Mouse (Mus musculus) kidney, embryonic 15.5 days (tissue): ENCODE results near the gene Rbck1. TPM values are rescaled to one million over a fixed set of nuclear protein-coding genes. Genes with fewer than 3 reads are reported as not detected.
"Not testable (repeated sequence)": the region's sequence is repeated elsewhere in the genome, so short reads cannot be mapped to it uniquely, and the experiment has no call there.

ENCODE experiments used
- ATAC-seq: fragments of 200-750 bp; cut with Nextera tagmentation; replicated peaks from 2 replicates; pipeline ENCODE4 v1.8.0; 2017; ENCODE audit warnings: moderate TSS enrichment; ENCODE audit not compliant: low FRiP score
- H3K27ac ChIP-seq: fragments of 300-500 bp; sonication (generic); 2 replicates; pipeline ENCODE4 v1.5.1; 2015; ENCODE audit warnings: mild to moderate bottlenecking, inconsistent platforms
- H3K27me3 ChIP-seq: fragments of 300-500 bp; sonication (generic); 2 replicates; pipeline ENCODE4 v1.6.1; 2015; ENCODE audit warnings: inconsistent platforms
- H3K36me3 ChIP-seq: fragments of 300-500 bp; sonication (generic); 2 replicates; pipeline ENCODE4 v1.6.1; 2015; ENCODE audit warnings: inconsistent platforms
- H3K4me1 ChIP-seq: fragments of 300-500 bp; sonication (generic); 2 replicates; pipeline ENCODE4 v1.6.1; 2015; ENCODE audit warnings: inconsistent platforms
- H3K4me2 ChIP-seq: fragments of 300-500 bp; sonication (generic); 2 replicates; pipeline ENCODE4 v1.6.1; 2015; ENCODE audit warnings: moderate library complexity, mild to moderate bottlenecking, inconsistent platforms
- H3K4me3 ChIP-seq: fragments of 300-500 bp; sonication (generic); replicated peaks from 2 replicates; pipeline ENCODE4 v1.5.1; 2015; ENCODE audit warnings: mild to moderate bottlenecking, inconsistent platforms
- H3K9ac ChIP-seq: fragments of 300-500 bp; sonication (generic); 2 replicates; pipeline ENCODE4 v1.6.1; 2015; ENCODE audit warnings: mild to moderate bottlenecking, inconsistent platforms
- H3K9me3 ChIP-seq: fragments of 300-500 bp; sonication (generic); replicated peaks from 2 replicates; pipeline ENCODE4 v1.6.1; 2016; ENCODE audit warnings: inconsistent platforms
- WGBS: fragments of 180-500 bp; shearing (Covaris S2); methylation state at CpG from one replicate; pipeline ENCODE4 v1.1.7; 2015; ENCODE audit warnings: mixed read lengths; 5-methylcytosine and 5-hydroxymethylcytosine counted together
- polyA plus RNA-seq: library from polyadenylated mRNA; unstranded; fragments of >200 nt; fragmentation: Nextera tagmentation; extraction: Ambion mirVana; gene quantifications from 2 replicates; pipeline ENCODE4 v1.2.1, GENCODE M21; 2015

The Rbck1 gene
- polyA plus RNA-seq, 1 experiment from 2014 or later = 88.7 TPM

GRCm38 (mm10) chr2:152292475-152292874 lies 40.0 kb downstream of the Rbck1 start:
- WGBS = 64% methylated on average over 2 of the region's 2 CpGs
- Histone ChIP-seq H3K4me3 (no peak overlapping the region), H3K27me3 (no peaks in the 10 kb centered on the region), H3K27ac (no peak overlapping the region), H3K4me2 (no peak overlapping the region), H3K36me3 (0 out of 2 replicates have a peak, but pooled peaks cover 8% of the 10 kb centered on the region), H3K4me1 (peaks cover 19% of the 10 kb centered on the region), H3K9me3 (no peaks in the 10 kb centered on the region), H3K9ac (no peak overlapping the region)
- ATAC-seq = no peak

- ATAC-seq, H3K4me2 ChIP-seq, H3K4me1 ChIP-seq, H3K4me3 ChIP-seq, H3K27me3 ChIP-seq, H3K9ac ChIP-seq, H3K9me3 ChIP-seq, H3K27ac ChIP-seq: not testable (repeated sequence)
- peaks cover 28% of the 10 kb centered on the region for H3K36me3 ChIP-seq
- 84% methylated on average over 2 of the region's 2 CpGs for WGBS
These were observed 42.8 kb downstream of the Rbck1 start for GRCm38 (mm10) chr2:152289623-152290022.

GRCm38 (mm10) chr2:152288046-152288445 lies 44.4 kb downstream of the Rbck1 start:
- H3K27me3 ChIP-seq = no peaks in the 10 kb centered on the region
- WGBS = 75% methylated on average over 8 of the region's 8 CpGs
- no peaks in the 10 kb centered on the region for H3K9me3 ChIP-seq
- H3K36me3 ChIP-seq = peaks cover 43% of the 10 kb centered on the region
- H3K4me1 ChIP-seq = 0 out of 2 replicates have a peak, but pooled peaks cover under 1% of the 10 kb centered on the region
- no peak overlapping the region for H3K4me3 ChIP-seq
- no peak overlapping the region for H3K4me2 ChIP-seq
- no peak overlapping the region for H3K9ac ChIP-seq
- ATAC-seq = no peak
- H3K27ac ChIP-seq = no peak overlapping the region

GRCm38 (mm10) chr2:152287560-152287959 lies 44.9 kb downstream of the Rbck1 start:
- H3K4me2 ChIP-seq = no peak overlapping the region
- H3K4me1 ChIP-seq = no peaks in the 10 kb centered on the region
- ATAC-seq = no peak
- H3K9me3 ChIP-seq = no peaks in the 10 kb centered on the region
- no peak overlapping the region for H3K4me3 ChIP-seq
- no peaks in the 10 kb centered on the region for H3K27me3 ChIP-seq
- 95% methylated on average over 5 of the region's 5 CpGs for WGBS
- H3K36me3 ChIP-seq = peaks cover 48% of the 10 kb centered on the region
- H3K27ac ChIP-seq = no peak overlapping the region
- H3K9ac ChIP-seq = no peak overlapping the region

GRCm38 (mm10) chr2:152281407-152281806 lies 51.0 kb downstream of the Rbck1 start:
- H3K27ac ChIP-seq = no peak overlapping the region
- H3K9me3 ChIP-seq = no peaks in the 10 kb centered on the region
- 77% methylated on average over 3 of the region's 3 CpGs for WGBS
- no peak overlapping the region for H3K4me2 ChIP-seq
- H3K9ac ChIP-seq = no peak overlapping the region
- H3K36me3 ChIP-seq = peaks cover 81% of the 10 kb centered on the region
- H3K4me3 ChIP-seq = no peak overlapping the region
- no peaks in the 10 kb centered on the region for H3K4me1 ChIP-seq
- no peaks in the 10 kb centered on the region for H3K27me3 ChIP-seq
- no peak for ATAC-seq

- no peak for ATAC-seq
- Histone ChIP-seq H3K9me3 (no peaks in the 10 kb centered on the region), H3K36me3 (peaks cover 86% of the 10 kb centered on the region), H3K4me2 (no peak overlapping the region), H3K27me3 (no peaks in the 10 kb centered on the region), H3K27ac (no peak overlapping the region), H3K4me3 (no peak overlapping the region), H3K4me1 (no peaks in the 10 kb centered on the region), H3K9ac (no peak overlapping the region)
- 75% methylated on average over 2 of the region's 2 CpGs for WGBS
These were observed 58.8 kb downstream of the Rbck1 start for GRCm38 (mm10) chr2:152273639-152274038.

Other genes with a start within 250 kb of the Rbck1 start
- gene Srxn1, start 227.1 kb downstream of the Rbck1 start, polyA plus RNA-seq = 12.7 and 14.5 TPM in 2 replicates
- 13.5 TPM in 2 replicates for gene Tcf15, start 189.1 kb downstream of the Rbck1 start, polyA plus RNA-seq
- gene Csnk2a1, start 105.8 kb downstream of the Rbck1 start, polyA plus RNA-seq = 93.4 and 101 TPM in 2 replicates
- gene Tbc1d20, start 38.8 kb downstream of the Rbck1 start, polyA plus RNA-seq = 39.5 and 39.7 TPM in 2 replicates
- gene Trib3, start 11.4 kb upstream of the Rbck1 start, polyA plus RNA-seq = 1.1 and 1.9 TPM in 2 replicates
- 1.1 and 2.2 TPM in 2 replicates for gene Nrsn2, start 44.0 kb upstream of the Rbck1 start, polyA plus RNA-seq
- 10.6 and 12.2 TPM in 2 replicates for gene Sox12, start 65.4 kb upstream of the Rbck1 start, polyA plus RNA-seq
- 42.4 and 45.7 TPM in 2 replicates for gene Zcchc3, start 82.4 kb upstream of the Rbck1 start, polyA plus RNA-seq
- gene 6820408C15Rik, start 82.9 kb upstream of the Rbck1 start, polyA plus RNA-seq = 0.56 and 0.77 TPM in 2 replicates
- 0.27 TPM in 1 of 2 replicates, not detected in the other for gene Defb23, start 132.0 kb upstream of the Rbck1 start, polyA plus RNA-seq
- not detected in 2 replicates for gene Defb20, start 144.4 kb upstream of the Rbck1 start, polyA plus RNA-seq
- not detected in 2 replicates for gene Defb22, start 157.5 kb upstream of the Rbck1 start, polyA plus RNA-seq
- not detected in 2 replicates for gene Defb26, start 179.0 kb upstream of the Rbck1 start, polyA plus RNA-seq
- gene Defb28, start 185.6 kb upstream of the Rbck1 start, polyA plus RNA-seq = 0.67 and 0.95 TPM in 2 replicates
- 0.90 and 1.6 TPM in 2 replicates for gene Defb29, start 207.4 kb upstream of the Rbck1 start, polyA plus RNA-seq
- gene Gm17416, start 236.7 kb upstream of the Rbck1 start, polyA plus RNA-seq = not detected in 2 replicates
- gene Defb21, start 240.1 kb upstream of the Rbck1 start, polyA plus RNA-seq = not detected in 2 replicates
- 4.4 and 4.8 TPM in 2 replicates for gene Defb19, start 247.7 kb upstream of the Rbck1 start, polyA plus RNA-seq